Mouse (Mus musculus) gastrocnemius, postnatal 25 days (tissue): ENCODE measurements around the gene Hspa5. TPM values are rescaled to one million over a fixed set of nuclear protein-coding genes. Genes with fewer than 3 reads are reported as not detected.
"Not testable (repeated sequence)": the region's sequence is repeated elsewhere in the genome, so short reads cannot be mapped to it uniquely, and the experiment has no call there.

Experiments
- DNase-seq: peaks from one replicate; pipeline ENCODE4 v3.0.0; 2022
- long read RNA-seq, 2 experiments: library from polyadenylated mRNA; stranded (forward); transcript quantifications; one replicate each; pipeline ENCODE4 v2.0.0; 2021
- total RNA-seq, 2 experiments: library from RNA; stranded (reverse); gene quantifications; 1 replicate in 1 of 2; 2 replicates in 1 of 2; pipeline ENCODE4 v1.2.3; 2021

Hspa5 gene
- total RNA-seq = 100 to 1,000 TPM; 189 to 222 TPM
- long read RNA-seq, experiment 1, transcript Hspa5-201 (9 exons, 3,672 nt) = major isoform, 162 of 296 reads
- long read RNA-seq, experiment 1, transcript Hspa5-202 (8 exons, 2,613 nt) = minor isoform, 40 of 296 reads
- long read RNA-seq, experiment 1, partial matches to known transcripts = 9 of 296 reads
- long read RNA-seq, experiment 1, other reads (novel, unspliced or antisense) = 85 of 296 reads
- long read RNA-seq, experiment 2, transcript Hspa5-202 (8 exons, 2,613 nt) = minor isoform, 60 of 249 reads
- long read RNA-seq, experiment 2, transcript Hspa5-201 (9 exons, 3,672 nt) = major isoform, 157 of 249 reads
- long read RNA-seq, experiment 2, partial matches to known transcripts = 5 of 249 reads
- long read RNA-seq, experiment 2, other reads (novel, unspliced or antisense) = 27 of 249 reads

- peak; percentile 100 for DNase-seq
These were observed at the start of gene Hspa5 for GRCm38 (mm10) chr2:34771368-34772226. Hspa5 (plus strand) TSS chr2:34771970.

DNA sequence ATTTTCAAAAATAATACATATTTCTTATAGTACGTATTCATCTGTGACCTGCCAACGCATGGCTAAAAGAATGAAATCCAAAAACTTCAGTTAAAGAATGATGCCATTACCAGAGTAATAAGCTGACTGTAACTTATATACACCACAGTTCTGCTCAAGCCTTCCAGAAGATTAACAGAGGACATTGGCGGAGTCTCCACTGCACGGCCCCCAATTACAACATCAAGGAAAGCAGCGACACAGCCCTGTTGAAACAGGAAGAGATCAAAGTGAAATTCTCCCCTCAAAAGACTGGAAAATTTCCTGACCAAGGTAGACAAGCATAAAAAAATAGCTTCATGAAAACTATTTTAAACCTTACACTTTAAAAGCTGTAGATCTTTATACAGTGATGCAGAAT, 46.5 kb upstream of the Hspa5 start:
- no peak for DNase-seq

DNA sequence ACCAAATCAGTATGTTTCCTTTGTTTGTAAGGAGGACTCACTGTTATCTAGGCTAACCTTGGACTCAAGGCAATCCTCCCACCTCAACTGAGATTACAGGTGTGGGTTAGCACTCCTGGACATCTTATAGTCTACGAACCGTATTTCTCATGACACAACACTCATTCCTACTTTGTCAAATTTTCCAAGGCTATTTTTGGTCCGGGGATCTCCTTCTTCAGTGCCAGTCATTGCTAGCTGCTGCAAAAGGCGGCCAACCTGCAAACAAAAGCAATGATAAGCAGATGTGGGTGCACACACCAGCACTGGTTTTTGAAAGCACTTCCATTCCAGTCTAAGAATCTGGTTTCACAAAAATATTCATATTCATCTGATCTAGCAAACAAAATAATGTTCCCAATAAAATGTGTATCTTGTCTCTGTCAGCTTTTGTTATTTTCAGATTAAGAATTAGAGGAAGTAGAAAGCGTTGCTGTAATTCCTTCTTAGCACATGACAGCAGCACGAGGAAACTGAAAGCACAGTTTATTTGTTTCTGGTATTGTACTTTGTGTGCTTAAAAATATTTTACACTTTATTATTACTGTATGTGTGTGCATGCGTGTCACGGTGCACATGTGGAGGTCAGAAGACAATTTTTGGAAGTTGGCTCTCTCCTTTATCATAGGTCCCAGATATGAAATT, 44.6 kb upstream of the Hspa5 start:
- DNase-seq = no peak

DNA sequence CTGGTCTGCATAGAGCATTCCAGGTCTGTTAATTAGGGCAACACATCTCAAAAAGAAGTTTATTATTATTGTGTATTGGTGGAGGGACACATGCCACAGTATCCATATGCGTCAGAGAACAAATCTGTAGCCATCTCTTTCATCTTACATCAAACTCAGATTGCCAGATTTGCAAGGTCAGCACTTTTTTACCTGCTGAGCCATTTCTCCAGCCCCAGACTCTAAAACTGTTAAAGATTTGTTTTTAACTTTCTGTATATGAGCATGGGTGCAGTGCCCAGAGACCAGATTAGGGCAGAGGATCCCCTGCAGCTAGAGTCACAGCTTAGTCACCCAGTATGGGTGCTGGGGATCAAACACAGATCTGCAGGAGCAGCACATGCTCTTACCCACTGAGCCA, 35.1 kb upstream of the Hspa5 start:
- no peak for DNase-seq

- no peak for DNase-seq
These were observed 33.9 kb upstream of the Hspa5 start for GRCm38 (mm10) chr2:34737911-34738310.

DNA sequence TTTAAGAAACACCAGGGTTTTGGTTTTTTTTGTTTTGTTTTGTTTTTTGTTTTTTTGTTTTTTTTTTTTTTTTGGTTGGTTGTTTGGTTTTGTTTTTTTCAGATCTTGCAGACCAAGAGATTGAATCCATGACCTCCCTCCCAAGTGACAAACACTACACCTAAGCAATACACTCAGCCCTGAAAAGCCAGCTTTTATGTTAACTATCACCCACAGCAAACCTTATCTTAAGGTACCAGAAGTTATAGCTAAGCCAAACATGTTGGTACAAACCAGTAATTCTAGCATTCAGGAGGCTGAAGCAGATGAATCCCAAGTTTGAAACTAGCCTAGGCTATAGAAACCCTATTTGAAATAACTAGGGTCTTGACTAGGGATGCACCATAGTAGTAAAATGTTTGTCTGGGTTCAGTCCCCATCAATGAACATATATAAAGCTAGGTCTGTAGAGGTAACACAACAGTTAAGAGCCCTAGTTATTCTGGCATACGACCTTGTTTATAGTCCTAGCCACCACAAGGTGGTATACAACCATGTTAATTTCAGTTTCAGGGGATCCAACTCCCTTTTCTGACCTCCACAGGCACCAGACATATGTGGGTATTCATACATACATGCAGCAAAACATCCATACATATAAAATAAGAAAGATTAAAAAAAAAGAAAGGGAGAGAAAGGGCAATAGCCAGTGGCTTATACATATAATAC, 31.9 kb upstream of the Hspa5 start:
- DNase-seq = no peak

- no peak for DNase-seq
These were observed 30.2 kb upstream of the Hspa5 start for GRCm38 (mm10) chr2:34741390-34742159.

DNA sequence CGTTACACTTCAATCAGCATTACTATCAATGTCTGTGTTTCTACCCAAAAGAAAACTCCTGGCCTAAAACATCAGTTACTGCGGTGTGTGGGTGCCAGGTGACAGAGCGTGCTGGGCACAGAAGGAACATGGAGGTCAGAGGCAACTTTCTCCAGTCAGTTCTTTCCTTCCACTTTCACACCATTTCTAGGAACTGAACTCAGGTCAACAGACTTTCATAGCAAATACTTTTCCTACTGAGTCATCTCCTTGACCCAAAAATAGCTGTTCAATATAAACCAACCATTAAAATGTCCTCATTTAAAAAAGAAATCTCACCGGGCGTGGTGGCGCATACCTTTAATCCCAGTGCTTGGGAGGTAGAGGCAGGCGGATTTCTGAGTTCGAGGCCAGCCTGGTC, 29.1 kb upstream of the Hspa5 start:
- DNase-seq = no peak

DNA sequence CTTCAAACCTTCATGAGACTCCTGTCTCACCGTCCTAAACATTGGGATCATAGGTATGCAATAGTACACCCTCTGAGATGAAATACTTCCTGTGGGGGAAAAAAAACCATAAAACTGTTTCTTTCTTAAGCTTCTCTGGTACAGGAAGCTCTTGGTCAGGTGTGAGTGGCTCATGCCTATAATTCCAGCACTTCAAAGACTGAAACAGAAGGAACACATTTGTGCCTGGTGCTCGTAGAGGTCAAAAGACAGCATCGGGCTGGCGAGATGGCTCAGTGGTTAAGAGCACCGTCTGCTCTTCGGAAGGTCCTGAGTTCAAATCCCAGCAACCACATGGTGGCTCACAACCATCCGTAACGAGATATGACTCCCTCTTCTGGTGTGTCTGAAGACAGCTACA, 27.3 kb upstream of the Hspa5 start:
- DNase-seq = no peak

GRCm38 (mm10) chr2:34745673-34746072, 26.1 kb upstream of the Hspa5 start:
- no peak for DNase-seq

- DNase-seq = no peak
These were observed 23.3 kb upstream of the Hspa5 start for GRCm38 (mm10) chr2:34748479-34748878.

- no peak for DNase-seq
These were observed 21.5 kb upstream of the Hspa5 start for GRCm38 (mm10) chr2:34750245-34750644.

- DNase-seq = peak; percentile 88
These were observed 17.8 kb upstream of the Hspa5 start for GRCm38 (mm10) chr2:34753811-34754550.

DNA sequence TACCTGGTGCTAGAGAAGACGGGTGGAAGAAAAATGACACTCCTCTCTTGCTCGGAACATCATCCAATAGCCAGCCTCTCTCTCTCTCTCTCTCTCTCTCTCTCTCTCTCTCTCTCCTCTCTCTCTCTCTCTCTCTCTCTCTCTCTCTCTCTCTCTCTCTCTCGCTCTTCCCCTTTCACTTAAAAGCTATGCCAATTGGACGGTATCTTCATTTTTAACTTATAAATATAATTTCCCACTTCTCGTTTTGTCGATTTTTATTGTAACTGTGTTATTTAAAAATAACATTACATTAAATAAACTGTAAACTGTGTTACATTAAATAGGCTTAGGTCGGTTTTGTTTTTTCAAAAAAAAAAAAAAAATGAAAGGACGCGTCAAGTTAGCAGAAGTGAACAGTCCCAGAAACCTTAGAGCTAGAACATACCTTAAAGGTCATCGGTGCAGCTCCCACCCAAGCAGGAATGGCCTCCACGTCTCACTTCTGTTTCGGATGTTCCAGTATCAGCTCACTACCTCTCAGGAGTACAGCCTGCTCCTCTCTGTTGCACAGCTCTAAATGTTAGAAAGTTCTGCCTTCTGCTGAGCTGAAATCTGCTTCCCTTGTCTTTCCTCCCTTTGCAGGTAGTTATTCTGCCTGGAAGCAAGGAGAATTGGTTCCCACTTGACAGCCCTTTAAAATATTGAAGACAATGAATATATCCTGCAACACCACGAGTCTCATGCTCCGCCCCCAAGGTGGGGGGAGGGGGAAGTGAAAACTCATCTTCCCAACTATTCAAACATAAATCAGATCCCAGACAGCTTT, 17.0 kb upstream of the Hspa5 start, which contains the start of gene Gapvd1:
Gene Gapvd1, minus strand, starts transcription at position 682 of the 808 bp plus-strand sequence.
- no peak for DNase-seq

GRCm38 (mm10) chr2:34757341-34757740, 14.4 kb upstream of the Hspa5 start:
- DNase-seq = no peak

GRCm38 (mm10) chr2:34761272-34761671, 10.5 kb upstream of the Hspa5 start:
- not testable (repeated sequence) for DNase-seq

DNA sequence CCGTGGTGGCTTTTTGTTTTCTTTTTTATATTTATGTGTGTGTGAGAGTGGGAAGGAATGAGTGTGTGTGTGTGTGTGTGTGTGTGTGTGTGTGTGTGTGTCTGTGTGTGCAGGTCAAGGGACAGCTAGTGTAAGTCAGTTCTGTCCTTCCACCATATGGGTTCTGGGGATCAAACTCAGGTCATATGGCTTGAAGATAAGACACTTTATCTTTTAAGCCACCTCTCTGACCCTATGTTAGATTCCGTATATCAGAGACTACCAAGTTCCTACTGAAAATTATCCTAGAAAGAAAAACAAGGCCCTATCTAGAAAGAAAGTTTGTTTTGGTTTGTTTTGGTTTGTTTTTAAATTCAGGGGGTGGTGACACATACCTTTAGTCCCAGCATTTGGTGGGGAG, 9.6 kb upstream of the Hspa5 start:
- no peak for DNase-seq

- no peak for DNase-seq
These were observed 8.9 kb upstream of the Hspa5 start for GRCm38 (mm10) chr2:34762872-34763271.

DNA sequence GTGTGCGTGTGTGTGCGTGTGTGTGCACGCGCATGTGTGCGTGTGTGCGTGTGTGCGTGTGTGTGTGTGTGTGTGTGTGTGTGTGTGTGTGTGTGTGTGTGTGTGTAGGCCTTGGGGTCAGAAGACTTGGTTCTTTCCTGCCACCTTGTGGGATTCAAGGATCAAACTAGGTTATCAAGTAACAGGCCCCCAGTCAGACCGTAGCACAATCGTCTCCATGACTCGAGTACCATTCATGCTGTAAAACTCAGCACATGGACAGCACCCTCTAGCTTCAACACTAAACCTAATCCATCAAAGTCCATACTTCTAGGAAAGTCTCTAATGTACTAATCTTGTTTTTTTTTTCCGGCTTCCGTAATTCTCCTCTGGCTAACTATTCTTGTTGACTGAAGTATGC, 7.0 kb upstream of the Hspa5 start:
- no peak for DNase-seq

DNA sequence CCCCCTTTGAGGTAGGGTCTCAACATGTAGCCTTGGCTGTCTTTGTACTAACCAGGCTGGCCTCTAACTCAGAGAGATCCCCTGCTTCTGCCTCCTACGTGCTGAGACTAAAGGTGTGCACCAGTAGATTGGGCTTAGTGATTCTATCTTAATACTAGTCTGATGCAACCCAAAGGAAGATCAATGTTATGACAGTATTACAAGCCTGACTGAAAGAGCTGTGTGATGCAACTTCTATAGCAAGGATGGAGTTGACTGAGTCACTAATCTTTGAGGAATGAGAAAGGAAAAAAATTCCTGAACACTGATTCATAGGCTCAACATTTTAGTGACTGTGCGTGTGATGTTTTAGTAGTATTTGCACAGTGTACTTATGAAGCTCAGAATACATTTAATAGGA, 1.7 kb upstream of the Hspa5 start:
- DNase-seq = no peak
